Mouse (Mus musculus) inflammation-experienced regulatory T-cells, adult 6 months (primary cell): Measurements from ENCODE around the gene Diras2. TPM values are rescaled to one million over a fixed set of nuclear protein-coding genes. Genes with fewer than 3 reads are reported as not detected.

Source experiments
- ATAC-seq: one replicate; pipeline ENCODE4 v1.8.0; 2017
- polyA plus RNA-seq, 3 experiments: library from polyadenylated mRNA; unstranded; fragments of 100-300 nt; shearing (Covaris generic); gene quantifications; one replicate each; pipeline ENCODE4 v1.2.1; 2017

Diras2 gene
- polyA plus RNA-seq, 3 experiments from 2014 or later = not detected

DNA sequence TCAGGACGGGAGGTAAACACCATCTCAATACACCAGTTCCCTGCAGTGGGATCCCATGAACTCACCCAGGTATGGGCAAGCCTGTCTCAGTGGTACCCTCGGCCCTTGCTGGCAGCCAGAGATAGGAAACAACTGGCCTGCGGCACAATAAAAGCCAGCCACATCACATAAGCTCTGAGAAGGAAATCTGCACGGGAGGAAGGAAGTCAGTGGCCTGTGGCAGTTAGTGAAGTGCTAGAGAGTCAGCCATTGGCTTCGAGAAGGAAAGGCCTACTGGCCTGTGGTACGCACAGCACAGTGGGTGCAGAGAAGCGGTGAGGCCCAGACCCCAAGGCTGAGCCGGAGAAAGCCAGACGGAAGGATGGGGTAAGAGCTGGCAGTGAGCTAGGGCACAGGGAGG, 20.2 kb upstream of the Diras2 start:
- ATAC-seq = no peak

DNA sequence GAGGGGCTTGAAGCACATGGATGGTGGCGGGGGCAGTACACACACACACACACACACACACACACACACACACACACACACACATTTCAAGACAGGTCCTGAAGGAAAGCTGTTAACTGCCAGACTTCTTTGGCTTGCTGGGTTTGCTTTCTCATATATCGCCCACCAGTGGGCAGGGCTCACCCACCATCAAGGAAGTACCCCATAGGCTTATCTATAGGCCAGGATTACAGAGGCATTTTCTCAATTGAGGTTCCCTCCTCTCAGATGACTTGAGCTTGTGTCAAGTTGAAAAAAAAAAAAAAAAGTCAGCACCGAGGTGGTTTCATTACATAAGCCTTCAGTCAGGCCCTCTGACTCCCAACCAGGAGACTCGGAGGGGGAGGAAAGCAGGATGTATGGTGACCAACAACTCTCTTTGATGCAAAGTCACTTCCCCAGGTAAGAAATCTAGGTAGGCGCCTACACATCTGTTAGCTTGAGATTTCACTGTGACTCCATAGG, 19.7 kb upstream of the Diras2 start:
- ATAC-seq = no peak

DNA sequence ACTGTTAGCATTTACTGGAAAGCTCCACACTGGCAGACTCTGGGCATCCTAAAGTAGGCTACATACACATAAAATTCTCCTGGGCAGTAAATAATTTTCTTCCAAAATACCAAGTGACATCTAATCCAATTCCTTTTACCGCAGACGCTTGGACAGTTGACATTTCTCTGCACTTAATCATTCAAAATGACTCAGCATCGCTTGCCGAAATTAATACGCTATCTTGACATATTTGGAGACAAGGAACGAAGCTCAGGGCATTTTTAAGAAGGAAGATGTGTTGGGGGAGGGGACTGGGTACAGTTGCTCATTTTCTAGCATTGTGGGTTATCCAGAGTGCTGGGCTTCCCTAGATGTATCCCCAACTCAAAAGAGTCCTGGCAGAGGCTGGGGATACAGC, 15.2 kb upstream of the Diras2 start:
- ATAC-seq = no peak

DNA sequence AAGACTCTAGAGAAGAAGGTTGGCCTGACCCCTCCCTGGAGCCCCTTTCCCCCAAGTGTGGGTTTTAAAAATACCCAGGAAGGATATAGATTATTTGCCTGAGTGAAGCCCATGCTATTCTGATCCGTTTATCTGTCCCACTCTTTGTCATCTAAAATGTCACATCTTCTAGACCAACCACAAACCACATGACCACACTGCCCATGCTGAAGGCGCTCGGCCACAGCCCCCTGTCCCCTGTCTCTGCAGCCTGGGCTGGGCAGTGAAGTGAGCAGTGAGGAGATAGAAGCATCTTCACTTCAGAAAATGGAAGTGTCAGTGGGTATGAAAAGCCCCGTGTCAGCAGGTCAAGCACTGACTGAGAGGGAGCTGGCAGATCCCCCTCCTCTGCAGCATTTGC, 11.6 kb upstream of the Diras2 start:
- no peak for ATAC-seq

DNA sequence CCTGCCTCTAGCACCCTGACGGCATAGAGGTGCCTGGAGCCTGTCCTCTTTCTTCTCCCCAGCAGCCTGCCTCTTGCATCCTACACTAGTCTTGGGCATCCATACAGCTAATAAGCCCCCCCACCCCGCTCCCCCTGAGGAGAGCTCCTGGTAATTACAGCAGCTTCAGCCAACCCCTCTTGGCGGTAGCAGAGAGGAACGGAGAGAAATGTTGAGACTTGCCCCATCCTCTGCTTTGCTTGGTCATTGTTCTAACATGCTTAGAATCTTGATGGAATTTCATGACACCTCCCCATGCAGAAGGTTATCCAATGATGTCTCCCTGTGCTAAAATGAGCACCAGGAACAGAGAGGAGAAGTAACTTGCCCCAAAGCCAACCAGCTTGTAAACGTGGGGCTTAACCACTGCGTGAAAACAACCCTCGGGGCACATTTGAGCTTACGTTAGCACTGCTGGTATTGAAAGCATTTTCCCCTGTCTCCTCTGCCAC, 11.0 kb upstream of the Diras2 start:
- no peak for ATAC-seq

DNA sequence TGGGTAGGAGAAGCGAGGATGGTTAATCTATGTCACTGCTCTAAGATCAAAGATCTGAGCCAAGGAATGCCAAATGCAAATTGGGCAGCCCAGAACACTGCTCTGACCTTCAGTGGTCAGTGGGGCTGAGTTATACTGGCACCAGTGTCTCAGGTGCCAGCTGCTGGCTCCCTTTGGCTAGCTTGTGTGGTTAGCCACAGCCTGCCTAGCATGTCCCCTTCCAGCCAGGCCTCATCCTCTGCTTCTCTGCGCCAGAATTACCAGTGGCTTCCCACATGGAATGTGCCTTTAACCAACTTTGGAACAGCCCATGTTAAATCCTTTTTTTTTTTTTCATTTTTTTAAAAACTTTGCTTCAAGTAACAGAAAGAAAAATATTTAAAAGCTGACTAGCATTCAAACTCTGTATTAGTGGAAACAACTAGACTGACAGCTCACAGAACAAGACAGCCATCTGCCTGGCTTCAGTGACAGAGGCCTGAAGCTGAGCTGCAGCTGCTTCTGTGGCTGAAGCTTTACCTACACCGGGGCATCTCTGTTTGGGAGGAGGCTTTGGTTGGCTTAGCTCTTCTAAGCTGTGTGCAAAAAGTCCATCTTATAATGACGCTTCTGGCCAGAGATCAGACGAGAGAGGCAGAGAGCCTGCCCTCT, 10.4 kb upstream of the Diras2 start:
- no peak for ATAC-seq

DNA sequence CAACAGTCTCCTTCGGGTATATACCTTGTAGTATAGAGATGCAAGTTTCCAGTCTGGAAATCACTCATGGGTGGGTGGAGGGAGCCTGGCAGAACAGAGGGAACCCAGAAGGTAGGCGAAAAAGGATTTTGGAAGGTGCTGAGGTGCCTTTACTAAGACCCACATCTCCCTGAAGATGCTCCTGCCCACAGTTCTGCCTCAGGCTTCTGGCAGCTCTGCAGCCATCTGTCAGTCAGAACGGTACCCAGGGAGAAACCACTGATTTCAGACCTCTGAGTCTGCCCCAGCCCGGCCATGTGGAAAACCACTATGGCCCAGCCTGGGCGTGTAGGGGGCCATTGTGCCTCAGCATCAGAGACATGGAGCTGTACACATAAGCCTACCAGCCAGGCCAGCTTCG, 8.4 kb upstream of the Diras2 start:
- no peak for ATAC-seq

DNA sequence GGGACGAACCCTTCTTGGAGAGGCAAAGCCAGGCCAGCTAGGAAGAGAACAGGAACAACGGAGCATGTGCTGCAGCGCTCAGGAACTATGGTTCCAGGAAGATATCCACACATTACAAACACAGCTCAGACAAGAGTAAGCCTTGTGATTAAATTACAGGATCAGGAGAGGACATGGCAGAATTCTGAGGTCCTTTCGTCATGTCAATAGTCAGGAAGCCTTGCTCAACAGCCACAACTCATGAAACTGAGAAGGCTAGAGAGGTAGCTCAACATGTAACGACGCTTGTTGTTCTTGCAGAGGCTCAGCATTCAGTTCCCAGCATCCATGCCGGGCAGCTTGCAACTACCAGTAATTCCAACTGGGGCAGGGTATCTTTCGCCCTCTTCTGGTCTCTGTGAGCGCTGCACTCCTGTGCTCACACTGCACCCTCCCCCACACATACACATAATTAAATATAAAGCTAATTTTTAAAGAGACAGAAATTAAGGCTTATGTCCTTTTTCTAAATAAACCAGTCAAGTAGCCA, 7.6 kb upstream of the Diras2 start:
- no peak for ATAC-seq

DNA sequence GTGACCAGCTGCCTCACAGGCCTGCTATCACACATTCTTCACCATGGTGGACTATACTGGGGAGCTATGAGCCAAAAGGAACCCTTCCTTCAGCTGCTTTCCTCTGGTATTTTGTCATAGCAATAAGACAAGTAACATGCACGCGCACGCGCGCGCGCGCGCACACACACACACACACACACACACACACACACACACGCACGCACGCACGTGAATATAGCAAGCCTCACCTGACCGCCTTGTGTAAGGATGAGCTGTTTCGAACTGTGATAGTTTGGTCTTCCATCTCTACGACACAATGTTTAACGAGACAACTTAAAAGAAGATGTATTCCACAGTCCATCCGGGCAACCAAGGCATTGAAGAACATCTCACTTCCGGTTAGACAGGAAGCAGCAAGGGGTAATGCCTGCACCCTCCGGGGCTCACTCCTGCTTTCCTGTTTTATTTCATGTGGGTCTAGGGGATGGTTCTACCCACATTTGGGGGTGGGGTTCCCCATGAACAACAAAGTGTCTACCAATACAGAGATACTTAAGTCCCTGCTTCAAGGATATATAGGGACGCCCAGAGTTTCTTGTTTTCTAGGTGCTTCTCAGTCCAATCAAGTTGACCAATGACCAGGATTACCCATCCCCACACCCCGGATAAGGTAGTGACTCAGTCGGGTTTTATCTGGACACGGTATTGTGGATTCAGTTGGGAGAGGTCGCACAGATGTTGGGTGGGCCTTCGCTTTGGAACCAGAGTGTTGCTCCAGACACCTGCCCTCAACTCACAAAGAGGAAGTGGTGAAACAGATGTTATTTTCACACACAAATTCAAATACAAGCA, 6.9 kb upstream of the Diras2 start:
- ATAC-seq = no peak

DNA sequence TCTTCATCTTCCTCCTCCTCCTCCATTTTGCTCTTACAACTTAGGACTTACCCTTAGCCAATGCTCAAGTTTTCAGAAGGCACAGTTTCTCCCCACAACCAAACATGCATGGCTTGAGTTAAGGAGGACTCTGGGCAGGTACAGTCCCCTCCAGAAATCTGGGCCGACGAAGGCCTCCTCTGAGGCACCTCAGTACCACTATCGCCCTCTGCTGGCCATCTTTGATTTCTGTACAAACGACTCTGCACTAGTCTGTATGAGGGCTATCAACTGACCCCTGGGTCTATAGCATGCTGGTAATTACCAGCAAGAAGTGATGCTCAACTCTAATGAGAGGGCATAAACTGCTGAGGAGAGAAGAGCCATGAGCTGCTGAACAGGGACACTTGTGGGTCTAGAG, 4.5 kb upstream of the Diras2 start:
- no peak for ATAC-seq

DNA sequence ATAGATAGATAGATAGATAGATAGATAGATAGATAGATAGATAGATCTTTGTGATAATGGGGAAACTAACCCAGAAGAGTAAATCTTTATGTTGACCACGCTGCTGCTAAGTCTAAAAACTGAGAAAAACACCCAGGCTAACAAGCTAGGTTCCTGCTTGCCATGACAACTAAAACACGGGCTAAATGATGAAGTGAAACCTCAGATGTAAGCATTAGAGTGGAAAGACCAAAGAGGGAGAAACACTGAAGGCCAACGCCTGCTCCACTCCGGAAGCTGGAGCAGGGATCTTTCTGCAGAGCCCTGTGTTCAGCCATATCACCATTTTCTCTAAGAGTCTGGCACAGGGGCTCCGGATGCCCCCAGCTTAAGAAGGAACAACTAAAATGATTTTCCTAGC, 2.6 kb upstream of the Diras2 start:
- ATAC-seq = no peak

DNA sequence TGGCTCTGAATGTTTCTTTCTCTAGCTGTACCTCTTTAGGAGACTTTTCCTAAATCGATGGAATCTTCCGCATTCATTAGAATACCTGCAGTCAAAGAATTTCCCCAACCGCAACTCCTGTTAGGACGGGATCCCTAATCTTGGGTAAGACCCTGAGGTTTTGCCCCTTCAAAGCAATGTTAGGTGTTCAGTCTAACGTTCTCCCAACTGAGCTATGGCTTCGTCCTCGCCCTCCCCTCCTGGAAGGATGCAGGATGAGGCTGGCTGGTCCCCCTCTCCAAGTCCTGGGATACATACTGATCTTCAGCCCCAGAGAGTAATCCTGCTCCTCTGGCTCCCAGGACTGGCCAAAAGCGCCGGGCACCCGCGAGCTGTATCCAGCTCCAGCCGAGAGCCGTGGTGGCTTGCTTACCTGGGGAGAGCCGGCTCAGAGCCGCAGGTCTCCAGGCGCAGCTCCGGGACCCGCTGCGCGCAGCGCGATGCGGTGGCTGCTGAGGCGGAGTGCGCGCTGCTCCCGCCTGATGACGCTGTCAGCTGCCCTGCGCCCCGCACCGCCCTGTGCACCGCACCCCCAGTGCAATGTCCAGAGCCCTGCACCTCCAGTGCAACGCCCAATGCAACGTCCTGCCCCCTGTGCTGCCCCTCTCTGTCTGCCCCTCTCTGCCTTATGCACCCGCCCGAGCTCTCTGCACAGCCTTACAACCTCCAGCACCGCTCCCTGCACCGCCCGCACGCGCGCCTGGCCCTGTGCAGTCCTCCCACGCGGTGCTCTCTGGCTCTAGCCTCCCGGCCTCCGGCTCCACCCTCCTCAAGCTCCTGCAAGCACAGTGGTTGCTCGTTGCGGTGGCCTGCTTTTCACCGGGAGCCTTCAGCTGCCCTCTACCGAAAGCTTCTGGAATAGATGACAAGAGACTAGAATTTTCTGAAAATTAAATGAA, 802 bp downstream of the Diras2 start:
- ATAC-seq = no peak

DNA sequence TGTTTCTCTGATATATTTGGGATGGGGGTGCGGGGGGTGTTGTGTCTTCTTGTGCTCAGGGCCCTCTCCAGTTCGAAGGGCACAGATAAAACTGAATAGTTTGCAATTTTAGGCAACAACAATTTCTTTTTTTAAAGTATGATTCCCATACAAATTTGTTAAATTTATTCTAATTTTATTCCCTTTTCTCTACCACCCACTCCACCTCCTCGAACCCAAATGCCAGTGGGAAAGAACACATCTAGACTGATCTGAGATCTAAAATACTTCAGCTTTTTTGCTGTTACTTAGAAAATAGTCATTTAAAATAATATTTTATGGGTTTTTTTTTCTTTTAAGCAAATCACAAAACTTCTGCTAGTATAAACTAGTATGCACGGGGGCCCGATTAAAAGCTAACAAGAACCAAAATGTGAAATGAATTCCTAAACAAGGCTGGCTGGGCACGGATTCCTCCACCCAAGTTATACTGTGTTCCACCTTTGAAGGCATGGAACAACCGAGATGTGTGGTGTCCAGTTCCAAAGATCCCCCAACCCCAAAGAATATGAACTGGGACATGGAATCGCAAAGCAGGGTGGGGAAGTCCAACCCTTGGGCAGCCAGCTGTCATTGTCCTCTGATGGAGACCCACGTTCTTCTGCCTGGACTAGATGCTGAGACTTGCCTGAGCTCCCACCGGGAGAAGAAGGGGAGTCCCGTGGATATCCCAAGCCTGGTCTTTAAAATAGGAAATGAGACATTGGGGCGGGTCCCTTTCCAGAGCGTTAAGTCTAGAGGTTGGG, 1.7 kb downstream of the Diras2 start:
- ATAC-seq = no peak

DNA sequence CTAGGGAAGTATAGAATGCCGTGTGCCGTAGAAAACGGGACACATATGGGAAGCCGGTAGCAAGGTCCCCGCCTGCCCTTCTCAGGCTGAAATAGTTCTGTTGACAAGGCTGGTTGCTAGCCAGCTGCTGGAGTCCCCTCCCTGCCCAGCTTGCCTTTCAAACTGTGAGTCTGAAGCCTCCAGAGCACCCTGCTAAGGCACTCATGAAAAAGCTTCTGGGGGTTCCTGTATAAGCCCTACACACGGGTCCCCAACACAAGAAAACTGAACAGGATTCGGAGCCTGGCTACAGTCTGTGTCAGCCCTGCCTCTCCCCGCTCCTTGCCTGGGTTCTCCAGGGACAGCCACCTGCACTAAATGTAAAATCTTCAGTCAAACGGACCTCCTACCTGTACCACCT, 2.3 kb downstream of the Diras2 start:
- ATAC-seq = no peak

DNA sequence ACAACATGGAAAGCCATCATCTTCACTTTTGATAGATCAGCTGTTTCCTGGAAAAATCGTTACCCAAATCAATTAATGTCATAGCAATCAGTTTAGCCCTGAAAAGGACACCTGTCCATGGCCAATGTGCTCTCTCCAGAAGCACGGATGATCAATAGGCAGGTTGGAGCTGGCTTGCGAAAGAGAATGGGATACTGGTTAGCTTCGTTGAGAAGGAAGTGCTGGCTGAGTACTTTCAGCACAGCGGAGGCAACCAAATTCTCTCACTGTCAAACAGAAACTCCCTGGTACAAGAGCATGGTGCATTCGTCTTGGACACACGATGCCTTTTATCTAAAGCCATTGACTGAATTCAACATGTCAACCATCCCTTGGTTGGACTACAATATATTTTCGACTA, 2.8 kb downstream of the Diras2 start:
- no peak for ATAC-seq

DNA sequence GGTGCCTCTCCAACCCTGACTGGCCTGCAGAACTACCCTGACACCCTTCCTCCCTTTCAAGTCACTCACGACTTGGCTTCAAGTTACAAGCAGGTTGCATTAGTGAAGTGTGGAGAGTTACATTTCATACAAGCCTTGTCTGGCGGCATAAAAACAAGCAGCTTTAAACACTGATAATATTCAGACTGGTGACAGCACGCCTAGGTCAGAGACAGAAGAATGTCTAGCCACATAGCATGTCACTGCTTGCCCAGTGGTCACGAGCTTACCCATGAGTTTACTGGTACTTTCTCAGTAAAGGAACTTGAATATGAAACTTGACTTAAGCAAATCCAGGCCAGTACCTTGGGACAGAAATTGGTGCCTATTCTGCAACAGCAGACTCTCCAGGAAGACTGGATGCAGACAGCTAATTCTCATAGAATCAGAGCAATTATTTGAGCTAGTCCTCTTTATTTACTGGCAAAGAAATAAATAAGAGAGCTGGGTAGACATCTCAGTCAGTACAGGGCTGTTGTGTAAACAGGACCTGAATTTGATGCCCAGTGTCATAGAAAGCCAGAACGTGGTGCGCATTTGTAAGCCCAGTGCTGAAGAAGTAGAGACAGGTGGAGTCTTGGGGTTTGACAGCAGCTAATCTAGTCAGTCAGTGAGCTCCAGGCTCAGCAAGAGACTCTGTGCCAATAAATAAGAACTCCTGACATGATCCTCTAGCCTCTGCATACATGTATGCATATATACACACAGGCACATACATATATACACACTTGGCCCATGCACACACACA, 4.6 kb downstream of the Diras2 start:
- no peak for ATAC-seq

DNA sequence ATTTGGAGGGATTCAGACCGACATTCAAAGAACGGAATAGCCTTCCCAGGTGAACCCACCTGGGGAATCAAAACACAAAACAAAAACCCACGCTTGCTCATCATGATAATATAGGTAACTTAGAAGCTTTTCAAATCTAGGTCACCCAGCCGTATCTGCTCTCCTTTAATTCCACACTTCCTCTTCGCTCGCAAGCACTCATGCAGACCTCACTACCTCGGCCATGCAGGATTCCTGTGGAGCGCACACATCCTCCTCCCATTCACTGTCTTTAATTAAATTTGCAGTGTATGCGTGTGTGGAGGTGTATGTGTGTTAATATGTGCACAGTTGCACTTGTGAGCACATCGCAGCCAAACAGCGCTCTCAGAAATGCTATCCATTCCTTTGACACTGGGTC, 6.8 kb downstream of the Diras2 start:
- ATAC-seq = no peak

DNA sequence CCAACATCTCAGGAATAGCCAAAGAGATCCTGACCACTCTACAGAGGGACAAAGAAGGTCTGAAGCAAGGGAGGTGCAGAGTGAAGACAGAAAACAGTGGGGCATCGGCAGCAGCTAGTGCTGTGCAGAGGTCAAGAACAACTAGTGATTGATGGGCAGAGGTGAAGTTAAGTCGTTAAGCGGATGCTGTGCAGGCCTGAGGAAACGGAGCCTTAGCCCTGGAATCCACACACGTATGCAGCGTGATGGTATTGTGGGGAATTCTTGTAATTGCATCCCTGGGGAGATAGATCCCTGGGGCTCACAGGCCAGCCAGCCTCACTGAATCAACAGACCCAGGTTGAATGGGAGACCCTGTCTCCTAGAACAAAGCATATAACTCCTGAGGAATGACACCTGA, 9.9 kb downstream of the Diras2 start:
- ATAC-seq = no peak

DNA sequence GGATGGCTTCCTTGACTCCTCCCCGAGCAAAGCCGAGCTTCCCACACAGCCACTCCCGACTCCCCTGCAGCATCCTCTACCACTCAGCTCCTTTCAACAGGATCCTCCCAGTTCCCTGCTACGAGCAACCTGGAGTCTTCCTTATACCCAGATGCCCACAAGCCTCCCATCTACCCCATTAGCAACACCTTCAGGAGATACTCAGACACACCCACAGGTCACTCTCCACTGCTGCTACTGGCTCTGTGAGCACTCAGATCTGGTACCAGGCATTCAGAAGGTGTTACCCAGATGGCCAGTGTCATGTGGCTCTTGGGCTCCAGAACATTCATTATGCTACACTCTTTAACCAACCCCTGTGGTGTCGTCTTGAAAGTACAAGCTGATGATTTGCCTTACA, 11.7 kb downstream of the Diras2 start:
- ATAC-seq = no peak

DNA sequence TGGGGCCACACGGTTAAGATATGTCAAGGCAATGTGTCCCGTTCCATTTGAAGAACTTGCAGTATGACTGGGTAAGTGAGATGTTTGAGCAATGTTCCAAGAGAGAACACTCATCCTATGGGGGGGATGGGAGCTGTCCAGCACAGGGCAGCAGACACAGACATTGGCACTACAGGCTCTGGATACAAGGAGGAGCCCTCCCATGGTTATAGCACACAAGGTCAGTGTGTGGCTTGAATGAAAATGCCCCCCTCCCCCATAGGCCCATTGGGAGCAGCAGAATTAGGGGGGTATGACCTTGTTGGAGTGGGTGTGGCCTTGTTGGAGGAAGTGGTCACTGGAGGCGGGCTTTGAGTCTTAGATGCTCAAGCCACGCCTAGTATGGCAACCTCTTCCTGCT, 12.7 kb downstream of the Diras2 start:
- ATAC-seq = no peak

DNA sequence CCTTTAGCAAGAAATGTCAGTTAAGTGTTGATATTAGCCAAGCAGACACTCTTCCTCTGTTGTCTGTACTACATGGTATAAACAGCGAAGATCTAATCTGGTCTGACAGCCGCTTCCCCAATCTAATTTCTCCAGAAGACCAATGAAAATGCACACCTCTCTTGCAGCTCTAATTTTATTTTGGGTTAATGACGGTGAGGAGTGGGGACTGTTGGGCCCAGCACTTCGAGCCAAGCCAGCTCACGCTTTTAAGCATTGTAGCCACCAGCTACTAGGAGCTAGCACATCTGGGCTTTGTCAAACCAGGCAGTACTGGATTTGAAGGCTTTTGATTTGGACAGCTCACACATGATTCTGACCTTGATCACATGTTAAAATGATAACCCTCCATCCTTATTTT, 14.1 kb downstream of the Diras2 start:
- no peak for ATAC-seq
